In the genomic region with DNA sequence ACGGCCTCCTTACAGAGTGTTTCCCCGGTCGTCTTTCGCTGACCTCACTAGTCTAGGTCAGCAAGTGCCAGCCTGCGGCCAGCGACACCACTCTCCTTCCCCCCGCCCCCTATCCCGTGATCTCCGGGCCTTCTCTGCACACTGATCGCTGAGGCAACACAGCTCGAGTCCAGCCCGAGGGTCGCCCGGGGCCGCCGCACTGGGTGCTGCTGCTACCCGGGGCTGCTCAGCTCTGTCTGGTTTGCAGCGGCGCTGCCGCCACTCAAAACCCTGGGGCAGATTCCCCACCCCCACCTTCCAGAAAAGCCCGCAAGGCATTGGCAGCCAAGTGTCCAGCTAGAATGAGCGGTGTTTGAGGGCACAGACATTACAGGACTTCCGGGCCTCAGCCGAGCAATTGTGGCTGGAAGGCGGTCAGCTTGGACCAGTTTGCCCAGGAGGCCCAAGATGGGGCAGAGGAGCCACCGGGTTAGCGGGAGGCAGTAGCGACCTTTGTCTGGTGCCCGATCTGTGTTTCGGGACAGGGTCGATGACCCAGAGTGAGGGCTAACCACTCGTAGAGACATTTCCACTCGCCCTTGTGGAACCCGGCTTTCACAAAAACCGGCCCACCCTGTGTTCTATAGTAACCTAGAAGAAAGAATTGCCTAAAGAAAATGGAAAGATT, we compare ENCODE assay signal across 8 mouse cellular contexts. TPM values are rescaled to one million over a fixed set of nuclear protein-coding genes. Genes with fewer than 3 reads are reported as not detected.
DNase-seq lines count a peak whose midpoint lies in the region; ATAC-seq lines count a peak whose summit lies in the region.

No protein-coding gene starts in this region.

- H3K4me2 ChIP-seq in forebrain, embryonic 14.5 days (ENCODE audit: low read length): peak overlapping the region; percentile 94

- H3K27me3 ChIP-seq in forebrain, embryonic 14.5 days (replicated peaks; ENCODE audit: control insufficient read depth, insufficient read depth, low read length): peaks cover 38% of the 10 kb centered on the region

- WGBS in forebrain, embryonic 14.5 days: 2% methylated on average over 35 of the region's 35 CpGs
- 26% methylated on average over 34 of the region's 35 CpGs for WGBS in macrophage (ENCODE audit: missing documents)

- H3K4me1 ChIP-seq in forebrain, embryonic 14.5 days (ENCODE audit: control insufficient read depth, insufficient read depth, low read length): peaks cover 2% of the 10 kb centered on the region; the same call in 1 of the 2 replicates

- peak overlapping the region; percentile 52 for H3K4me3 ChIP-seq in forebrain, embryonic 14.5 days (ENCODE audit: low read depth, low read length)
- H3K4me3 ChIP-seq in macrophage (ENCODE audit: inconsistent target): peak overlapping the region; percentile 30; the same call in 1 of the 2 replicates

- no peaks in the 10 kb centered on the region for H3K79me2 ChIP-seq in macrophage (ENCODE audit: inconsistent target)

- DNase-seq in embryo, embryonic 10 days (ENCODE audit: low spot score): peak; percentile 80
- no peak for DNase-seq in embryo, embryonic 9.5 days (ENCODE audit: extremely low spot score)
- no peak for DNase-seq in forebrain, embryonic 14.5 days (ENCODE audit: low spot score)
- DNase-seq in kidney, adult 9 months: peak; percentile 59
- no peak for DNase-seq in ovary, adult 18-20 months (ENCODE audit: low spot score)
- DNase-seq in right cerebral cortex, adult 18-20 months: no peak
- no peak for DNase-seq in frontal cortex, postnatal 10 days (ENCODE audit: low spot score in 2 of 2)

- ATAC-seq in forebrain, embryonic 14.5 days: no peak

- no peak overlapping the region for H3K27ac ChIP-seq in forebrain, embryonic 14.5 days (ENCODE audit: low read depth, low read length)
- peak overlapping the region; percentile 36; the same call in 1 of the 2 replicates for H3K27ac ChIP-seq in macrophage

- H3K9ac ChIP-seq in forebrain, embryonic 14.5 days (ENCODE audit: low read length): peak overlapping the region; percentile 29

- no peaks in the 10 kb centered on the region for H3K36me3 ChIP-seq in forebrain, embryonic 14.5 days (ENCODE audit: control insufficient read depth, insufficient read depth, low read length)
- H3K36me3 ChIP-seq in macrophage (ENCODE audit: inconsistent target): no peaks in the 10 kb centered on the region

- H3K9me3 ChIP-seq in forebrain, embryonic 14.5 days (replicated peaks; ENCODE audit: control insufficient read depth, low read length): no peaks in the 10 kb centered on the region

RNA-seq across cellular contexts. Expression of a gene that starts 0.7 kb away (rescaled TPM):
- polyA plus RNA-seq in forebrain, embryonic 14.5 days (2014; fragmentation: Nextera tagmentation; extraction: Ambion mirVana): not detected in 2 replicates
- total RNA-seq in macrophage (2018; cell fraction: chromatin; rRNA removed): 1 to 10 TPM in 18 of 26 experiments, under 1 TPM in 2, not detected in 6; 0.49 to 7.5 (median 2.0) TPM
- 1 to 10 TPM; 1.4 to 9.1 (median 3.5) TPM for total RNA-seq in macrophage (2018; cell fraction: cytosol; rRNA removed)
- 1 to 10 TPM in 21 of 26 experiments, under 1 TPM in 3, not detected in 2; 0.72 to 10.0 (median 2.1) TPM for total RNA-seq in macrophage (2018; cell fraction: nucleus; rRNA removed)
- polyA plus RNA-seq in macrophage (2018): 1.9 to 5.2 TPM (median 2.9 TPM) in 3 replicates

RNA-seq across cellular contexts. Expression of a gene that starts 8.6 kb away (rescaled TPM):
- 0.33 and 0.53 TPM in 2 replicates for polyA plus RNA-seq in forebrain, embryonic 14.5 days (2014; fragmentation: Nextera tagmentation; extraction: Ambion mirVana)
- total RNA-seq in macrophage (2018; cell fraction: chromatin; rRNA removed): under 1 TPM in 1 of 26 experiments, not detected in 25; 0.35 TPM
- under 1 TPM in 4 of 26 experiments, not detected in 22; 0.05 to 0.97 (median 0.46) TPM for total RNA-seq in macrophage (2018; cell fraction: cytosol; rRNA removed)
- total RNA-seq in macrophage (2018; cell fraction: nucleus; rRNA removed): not detected
- 0.07 TPM in 1 of 3 replicates, not detected in the others for polyA plus RNA-seq in macrophage (2018)

RNA-seq across cellular contexts. Expression of a gene that starts 11.3 kb away (rescaled TPM):
- polyA plus RNA-seq in forebrain, embryonic 14.5 days (2014; fragmentation: Nextera tagmentation; extraction: Ambion mirVana): 0.77 and 1.3 TPM in 2 replicates
- total RNA-seq in macrophage (2018; cell fraction: chromatin; rRNA removed): 1 to 10 TPM in 6 of 26 experiments, under 1 TPM in 2, not detected in 18; 0.68 to 3.9 (median 1.9) TPM
- under 1 TPM in 1 of 26 experiments, not detected in 25; 0.22 TPM for total RNA-seq in macrophage (2018; cell fraction: cytosol; rRNA removed)
- 1 to 10 TPM in 8 of 26 experiments, under 1 TPM in 2, not detected in 16; 0.68 to 3.8 (median 1.3) TPM for total RNA-seq in macrophage (2018; cell fraction: nucleus; rRNA removed)
- not detected in 3 replicates for polyA plus RNA-seq in macrophage (2018)

RNA-seq across cellular contexts. Expression of a gene that starts 15.2 kb away (rescaled TPM):
- polyA plus RNA-seq in forebrain, embryonic 14.5 days (2014; fragmentation: Nextera tagmentation; extraction: Ambion mirVana): 12.9 and 14.4 TPM in 2 replicates
- total RNA-seq in macrophage (2018; cell fraction: chromatin; rRNA removed): 100 to 1,000 TPM in 2 of 26 experiments, 10 to 100 TPM in 21, 1 to 10 TPM in 3; 6.4 to 119 (median 41.6) TPM
- total RNA-seq in macrophage (2018; cell fraction: cytosol; rRNA removed): 10 to 100 TPM; 10.9 to 33.8 (median 25.4) TPM
- 10 to 100 TPM; 12.1 to 87.1 (median 40.9) TPM for total RNA-seq in macrophage (2018; cell fraction: nucleus; rRNA removed)
- polyA plus RNA-seq in macrophage (2018): 25.5 to 39.0 TPM (median 26.7 TPM) in 3 replicates

RNA-seq across cellular contexts. Expression of a gene that starts 29.8 kb away (rescaled TPM):
- 0.19 and 0.70 TPM in 2 replicates for polyA plus RNA-seq in forebrain, embryonic 14.5 days (2014; fragmentation: Nextera tagmentation; extraction: Ambion mirVana)
- total RNA-seq in macrophage (2018; cell fraction: chromatin; rRNA removed): 1 to 10 TPM in 3 of 26 experiments, under 1 TPM in 6, not detected in 17; 0.25 to 4.0 (median 0.31) TPM
- total RNA-seq in macrophage (2018; cell fraction: cytosol; rRNA removed): under 1 TPM; 0.03 to 0.31 (median 0.13) TPM
- total RNA-seq in macrophage (2018; cell fraction: nucleus; rRNA removed): 1 to 10 TPM in 6 of 26 experiments, under 1 TPM in 13, not detected in 7; 0.17 to 3.1 (median 0.47) TPM
- 0.17 to 0.37 TPM (median 0.25 TPM) in 3 replicates for polyA plus RNA-seq in macrophage (2018)

Comparison
In these comparisons a context has a peak if more than half of its experiments do, and no peak if none do; other contexts are left out.
1. DNase-seq: peak in embryo, embryonic 10 days (single experiment) and kidney, adult 9 months (single experiment); none in embryo, embryonic 9.5 days (single experiment), forebrain, embryonic 14.5 days (single experiment), ovary, adult 18-20 months (single experiment), right cerebral cortex, adult 18-20 months (single experiment) and frontal cortex, postnatal 10 days (0 of 2).